Mouse (Mus musculus): ENCODE measurements around the gene Nr1h2.

The Nr1h2 gene

GRCm38 (mm10) chr7:44529518-44529917 lies 24.2 kb downstream of the Nr1h2 start:
- in situ Hi-C loops (cut with MseI, MboI), result loop anchor here in 1 of 2 experiments (5.0 kb wide), 1 partner anchor 33 kb away; no protein-coding TSS in a partner anchor

DNA sequence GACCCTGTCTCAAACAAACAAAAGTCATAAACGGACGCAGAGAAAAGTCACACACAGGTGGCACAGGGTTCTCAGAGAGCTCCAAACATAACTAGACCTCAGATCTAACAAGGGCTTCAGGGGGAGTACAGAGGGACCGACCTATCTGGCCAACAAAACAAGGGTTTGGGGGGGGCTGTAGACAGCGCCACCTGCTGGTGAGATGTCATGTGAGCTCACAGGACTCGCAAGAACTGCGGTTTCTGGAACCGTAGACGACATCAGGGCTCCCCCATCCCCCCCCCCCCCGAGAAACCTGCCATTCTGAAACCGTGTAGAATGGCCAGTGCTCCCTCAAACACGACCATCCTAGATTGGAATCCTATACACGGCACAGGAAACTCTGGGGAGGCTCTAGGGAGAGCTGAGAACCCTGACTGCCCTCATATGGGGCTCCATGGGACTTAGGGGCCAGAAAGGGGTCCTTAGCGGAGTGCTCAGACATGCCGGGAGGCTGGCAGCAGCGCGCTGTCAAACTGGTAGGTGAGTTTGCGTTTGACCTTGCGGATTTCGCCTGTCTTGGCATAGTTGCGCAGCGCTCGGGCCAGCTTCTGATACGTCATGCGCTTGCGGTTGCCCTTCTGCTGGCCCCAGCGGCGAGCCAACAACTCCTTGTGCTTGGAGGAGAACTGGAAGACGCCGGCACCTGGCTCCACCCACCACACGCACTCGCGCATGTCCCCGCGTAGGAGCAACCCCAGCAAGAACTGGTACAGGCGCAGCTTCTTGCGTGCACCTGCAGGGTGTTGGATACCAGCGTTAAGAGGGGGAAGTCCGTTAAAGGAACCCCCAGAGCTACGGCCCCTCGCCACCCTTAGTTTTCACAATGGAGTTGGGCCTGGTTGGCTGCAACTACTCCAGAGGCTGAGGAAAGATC lies 26.0 kb downstream of the Nr1h2 start:
- in situ Hi-C loops (cut with MseI, MboI), result loop anchor here in 1 of 2 experiments (5.0 kb wide), 1 partner anchor 35 kb away; no protein-coding TSS in a partner anchor

GRCm38 (mm10) chr7:44526414-44527154 lies 27.2 kb downstream of the Nr1h2 start:
- in situ Hi-C loops (cut with MseI, MboI), result loop anchor here in 1 of 2 experiments (5.0 kb wide), 1 partner anchor 36 kb away; no protein-coding TSS in a partner anchor

DNA sequence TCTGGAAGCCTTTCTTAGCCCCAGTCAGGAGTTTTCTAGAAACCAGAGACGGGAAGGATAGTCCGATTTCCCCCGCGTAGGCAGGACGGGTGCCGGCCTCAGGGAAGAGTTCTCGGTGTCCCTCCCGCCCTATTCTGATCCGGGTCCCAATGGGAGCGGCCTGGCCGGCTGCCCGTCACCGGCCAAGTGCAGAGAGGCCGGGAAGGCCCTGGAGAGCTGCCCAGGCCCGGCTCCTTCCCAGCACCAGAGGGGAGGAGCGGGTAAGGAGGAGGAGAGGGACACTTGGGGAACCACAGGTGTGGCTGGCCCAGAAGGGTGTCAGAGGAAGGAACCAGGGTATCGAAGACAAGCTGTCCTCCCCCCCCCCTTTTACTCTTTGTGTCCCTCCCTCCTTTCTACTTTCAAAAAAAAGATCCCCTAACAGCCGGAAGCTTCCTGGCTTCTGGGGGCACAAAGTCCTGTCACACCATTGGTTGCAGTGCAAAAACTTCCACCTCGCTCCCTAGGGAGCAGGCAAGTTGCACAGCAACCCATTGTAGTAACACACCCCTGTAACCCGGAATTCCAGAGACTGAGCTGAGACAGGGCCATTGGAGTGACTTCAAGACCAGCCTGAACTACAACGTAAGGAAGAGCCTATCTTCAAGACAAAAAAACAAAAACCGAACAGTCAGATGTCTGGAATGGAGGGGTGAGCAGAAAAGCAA lies 28.5 kb downstream of the Nr1h2 start:
- in situ Hi-C loops (cut with MseI, MboI), result loop anchor here in 1 of 2 experiments (5.0 kb wide), 1 partner anchor 37 kb away; no protein-coding TSS in a partner anchor

GRCm38 (mm10) chr7:44524502-44524901 lies 29.2 kb downstream of the Nr1h2 start, which contains the start of gene Mybpc2:
Mybpc2 (minus strand) TSS chr7:44524656.
- in situ Hi-C loops (cut with MseI, MboI), result no loop called here

GRCm38 (mm10) chr7:44523056-44523455 lies 30.7 kb downstream of the Nr1h2 start:
- in situ Hi-C loops (cut with MseI, MboI), result no loop called here

- in situ Hi-C loops (cut with MseI, MboI), result no loop called here
Observed at GRCm38 (mm10) chr7:44521710-44522109, 32.0 kb downstream of the Nr1h2 start.

GRCm38 (mm10) chr7:44520990-44521389 lies 32.8 kb downstream of the Nr1h2 start:
- in situ Hi-C loops (cut with MseI, MboI), result no loop called here

GRCm38 (mm10) chr7:44519240-44519913 lies 34.4 kb downstream of the Nr1h2 start:
- in situ Hi-C loops (cut with MseI, MboI), result no loop called here

DNA sequence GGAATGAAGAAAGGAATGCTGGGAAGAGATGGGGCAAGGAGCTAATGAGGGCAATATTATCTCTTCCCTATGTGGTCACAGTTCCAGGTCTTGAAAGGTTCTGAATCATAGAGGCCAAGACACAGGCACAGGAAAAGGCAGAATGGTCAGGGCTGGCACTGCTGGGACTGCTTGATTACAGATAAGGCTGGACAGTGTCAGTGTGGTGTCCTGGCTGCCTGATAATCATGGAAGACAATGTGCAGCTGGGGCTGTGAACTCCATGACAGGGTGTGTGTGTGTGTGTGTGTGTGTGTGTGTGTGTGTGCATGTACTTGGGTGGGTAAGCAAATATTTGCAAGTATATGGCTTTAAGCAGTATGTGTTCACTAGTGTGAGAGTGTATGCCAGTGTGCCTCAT lies 46.3 kb downstream of the Nr1h2 start:
- in situ Hi-C loops (cut with MseI, MboI), result no loop called here

- in situ Hi-C loops (cut with MseI, MboI), result no loop called here
Observed at GRCm38 (mm10) chr7:44501563-44502115, 52.1 kb downstream of the Nr1h2 start.

GRCm38 (mm10) chr7:44500046-44500445 lies 53.7 kb downstream of the Nr1h2 start:
- in situ Hi-C loops (cut with MseI, MboI), result no loop called here
